Comparison of ENCODE assay signal across 1 mouse cellular context in the genomic region with DNA sequence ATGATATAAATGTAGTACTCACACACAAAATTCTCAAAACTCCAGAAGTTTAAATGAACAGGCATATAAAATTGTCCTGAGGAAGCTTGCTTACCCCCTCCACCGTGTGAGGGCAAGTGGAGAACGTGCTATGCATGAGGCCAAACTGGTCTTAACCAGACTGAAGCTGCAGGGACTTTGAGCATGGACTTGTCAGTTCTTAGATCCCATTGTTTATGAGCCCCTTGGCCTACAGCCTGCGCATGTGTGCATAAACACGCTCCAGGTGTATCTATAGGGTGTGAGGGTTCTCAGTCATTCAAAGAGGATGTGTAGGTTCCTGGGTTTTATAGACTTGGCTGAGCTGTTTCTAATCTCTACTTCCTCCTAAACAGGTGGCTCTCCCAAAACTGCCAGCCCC.
TF ChIP-seq lines count a peak whose summit lies in the region.

No protein-coding gene starts in this region.

TF ChIP-seq in MEL, 35 proteins besides CTCF, POLR2A, EP300 and RAD21:
- TF ChIP-seq TCF12 (IDR thresholded peaks at IDR 0.05; ENCODE audit: low read depth, low read length) (0 out of 2 replicates have a peak, but pooled peaks have one; percentile 33), UBTF (IDR thresholded peaks at IDR 0.05; ENCODE audit: borderline replicate concordance, insufficient read depth, low read depth, low read length) (no peak)
TF ChIP-seq in MEL: peak in this region for 1.
